Mouse (Mus musculus): ENCODE data around the gene Gm49661. TPM values are rescaled to one million over a fixed set of nuclear protein-coding genes. Genes with fewer than 3 reads are reported as not detected.
A peak's percentile ranks its signal among the peaks of the same experiment; 100 is the strongest.

The Gm49661 gene
- polyA plus RNA-seq, 1 experiment from 2014 or later: not detected

DNA sequence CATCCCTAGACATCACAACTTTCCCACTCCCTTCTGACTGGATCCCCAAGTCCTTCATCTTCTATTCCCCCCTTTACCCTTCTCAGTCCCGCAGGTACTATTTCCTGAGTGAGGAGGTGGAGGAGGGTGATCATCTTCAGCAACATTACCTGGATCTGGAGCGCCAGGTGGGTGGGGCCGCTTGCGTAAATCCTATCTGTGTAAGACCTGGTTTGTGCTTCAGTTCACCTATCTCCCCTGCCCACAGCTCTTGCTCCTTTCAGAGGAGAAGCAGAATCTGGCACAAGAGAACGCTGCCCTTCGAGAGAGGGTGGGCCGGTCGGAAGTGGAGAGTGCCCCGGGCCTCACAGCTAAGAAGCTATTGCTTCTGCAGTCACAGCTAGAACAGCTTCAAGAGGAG, 25.1 kb upstream of the Gm49661 start:
- H3K4me3 ChIP-seq (replicated peaks): no peak overlapping the region
- H3K36me3 ChIP-seq (replicated peaks): no peaks in the 10 kb centered on the region
- H3K9me3 ChIP-seq (replicated peaks): no peaks in the 10 kb centered on the region
- peaks cover 31% of the 10 kb centered on the region for H3K4me1 ChIP-seq (replicated peaks)
- no peak overlapping the region for H3K9ac ChIP-seq
- whole genome bisulfite sequencing (ENCODE audit: insufficient replicate concordance): 78% methylated on average over 9 of the region's 9 CpGs
- H3K4me2 ChIP-seq: no peak overlapping the region
- H3K27ac ChIP-seq (replicated peaks): no peak overlapping the region
- peaks cover 9% of the 10 kb centered on the region; the same call in 1 of the 2 replicates for H3K27me3 ChIP-seq
- ATAC-seq (ENCODE audit: insufficient read depth): no peak

DNA sequence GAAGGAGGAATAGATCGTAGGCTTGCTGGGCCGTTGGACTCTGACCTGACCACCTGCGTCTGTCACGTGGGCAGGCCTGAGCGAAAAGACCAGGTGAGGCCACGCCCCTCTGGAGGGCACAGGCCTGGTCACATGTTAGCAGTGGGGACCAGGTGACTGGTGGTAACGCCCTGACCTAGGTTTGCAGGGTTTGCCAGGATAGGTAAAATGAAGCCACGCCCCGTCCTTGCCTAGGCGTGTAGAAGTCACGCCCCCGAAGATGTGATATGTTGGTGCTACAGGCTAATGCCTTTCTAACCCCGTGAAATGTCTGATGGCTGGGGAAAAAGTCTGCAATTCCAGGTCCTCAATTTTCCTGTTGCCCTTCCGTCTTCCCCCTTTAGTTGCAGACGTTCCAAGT, 21.6 kb upstream of the Gm49661 start:
- Histone ChIP-seq H3K9me3 (replicated peaks) (no peaks in the 10 kb centered on the region), H3K36me3 (replicated peaks) (no peaks in the 10 kb centered on the region), H3K4me1 (replicated peaks) (peaks cover 52% of the 10 kb centered on the region), H3K27me3 (no peaks in the 10 kb centered on the region; the same call in 1 of the 2 replicates), H3K4me3 (replicated peaks) (peak overlapping the region; percentile 70), H3K27ac (replicated peaks) (peak overlapping the region; percentile 85), H3K4me2 (peak overlapping the region; percentile 98), H3K9ac (peak overlapping the region; percentile 65; the same call in 1 of the 2 replicates)
- 2% methylated on average over 15 of the region's 15 CpGs for WGBS (ENCODE audit: insufficient replicate concordance)
- ATAC-seq (ENCODE audit: insufficient read depth): peak; percentile 45

DNA sequence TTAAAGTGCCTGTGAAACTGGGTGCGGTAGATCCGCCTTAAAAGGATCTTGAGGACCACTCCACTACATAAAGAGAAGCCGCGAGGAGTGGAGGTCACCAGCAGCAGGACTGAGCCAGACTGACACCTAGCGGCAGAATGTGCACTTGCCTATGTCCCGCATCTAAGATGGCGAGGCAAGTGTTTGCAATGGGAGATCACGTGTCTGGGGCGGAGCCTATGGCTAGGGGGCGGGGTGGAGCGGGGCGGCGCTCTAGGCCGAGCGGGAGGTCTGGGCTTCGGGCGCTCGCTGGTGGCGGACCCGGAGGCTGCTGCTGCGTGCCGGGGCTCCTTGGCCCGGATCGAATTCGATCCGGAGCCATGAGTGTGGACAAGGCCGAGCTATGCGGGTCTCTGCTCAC, 21.1 kb upstream of the Gm49661 start, which contains the start of gene Hook2:
Hook2 (plus strand) TSS at position 255 of the 400 bp plus-strand sequence.
- H3K9ac ChIP-seq: peak within 1 kb of the TSS; percentile 74
- peak within 1 kb of the TSS; percentile 70 for H3K4me3 ChIP-seq (replicated peaks)
- peak within 1 kb of the TSS; percentile 89 for H3K27ac ChIP-seq (replicated peaks)
- H3K4me2 ChIP-seq: peak within 1 kb of the TSS; percentile 98
- H3K27me3 ChIP-seq: no peaks in the 10 kb centered on the region
- no peaks in the 10 kb centered on the region for H3K9me3 ChIP-seq (replicated peaks)
- WGBS (ENCODE audit: insufficient replicate concordance): under 1% methylated on average over 28 of the region's 28 CpGs
- peaks cover 57% of the 10 kb centered on the region for H3K4me1 ChIP-seq (replicated peaks)
- H3K36me3 ChIP-seq (replicated peaks): no peaks in the 10 kb centered on the region
- peak; percentile 85 for ATAC-seq (ENCODE audit: insufficient read depth)

DNA sequence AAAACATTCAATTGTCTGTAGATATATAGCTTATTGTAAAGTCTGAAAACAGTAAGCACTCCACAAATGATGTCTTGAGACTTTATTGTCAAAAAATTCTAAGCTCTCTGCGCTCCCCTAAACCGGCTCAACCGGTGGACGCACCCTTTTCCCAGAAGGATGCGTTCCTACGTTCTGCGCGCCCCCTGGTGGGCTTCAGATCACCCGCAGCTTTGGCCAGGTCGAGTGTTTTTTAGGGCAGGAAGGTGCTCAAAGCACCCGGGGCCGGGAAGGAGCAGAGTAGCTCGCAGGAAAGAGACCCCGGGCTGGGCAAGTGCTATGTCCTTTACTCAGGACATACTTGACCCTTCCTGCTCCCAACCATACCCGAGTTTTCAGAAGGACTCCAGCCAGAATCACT, 20.6 kb upstream of the Gm49661 start:
- ATAC-seq (ENCODE audit: insufficient read depth): peak; percentile 69
- Histone ChIP-seq H3K9me3 (replicated peaks) (no peaks in the 10 kb centered on the region), H3K27me3 (no peaks in the 10 kb centered on the region), H3K9ac (peak overlapping the region; percentile 74), H3K4me2 (peak overlapping the region; percentile 98), H3K36me3 (replicated peaks) (no peaks in the 10 kb centered on the region), H3K27ac (replicated peaks) (peak overlapping the region; percentile 89), H3K4me1 (replicated peaks) (peaks cover 62% of the 10 kb centered on the region), H3K4me3 (replicated peaks) (peak overlapping the region; percentile 70)
- under 1% methylated on average over 15 of the region's 15 CpGs for WGBS (ENCODE audit: insufficient replicate concordance)

DNA sequence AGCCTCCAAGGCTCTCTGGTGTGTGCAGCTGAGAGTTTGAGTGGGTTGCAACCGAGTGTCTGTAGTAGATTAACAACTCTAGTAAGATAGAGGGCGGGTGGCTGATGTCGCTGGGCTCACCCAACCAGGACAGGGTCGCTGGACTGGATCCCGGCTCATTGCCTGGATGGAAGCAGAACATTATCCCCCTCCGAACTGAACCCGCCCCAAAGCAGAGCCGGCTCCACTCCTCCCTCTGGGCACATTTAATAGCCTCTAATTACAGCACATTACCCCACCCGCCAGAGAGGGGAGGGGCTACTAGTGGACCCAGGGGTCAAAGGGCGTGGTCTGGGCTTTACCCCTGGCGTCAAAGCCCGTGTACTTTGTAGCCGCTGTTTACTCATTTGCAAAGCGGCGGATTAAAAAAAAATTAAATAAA, 20.1 kb upstream of the Gm49661 start:
- Histone ChIP-seq H3K4me1 (replicated peaks) (peaks cover 67% of the 10 kb centered on the region), H3K4me2 (peak overlapping the region; percentile 98), H3K27ac (replicated peaks) (peak overlapping the region; percentile 89), H3K4me3 (replicated peaks) (peak overlapping the region; percentile 70), H3K36me3 (replicated peaks) (no peaks in the 10 kb centered on the region), H3K9ac (peak overlapping the region; percentile 74), H3K9me3 (replicated peaks) (no peaks in the 10 kb centered on the region), H3K27me3 (no peaks in the 10 kb centered on the region)
- ATAC-seq (ENCODE audit: insufficient read depth): no peak
- WGBS (ENCODE audit: insufficient replicate concordance): 4% methylated on average over 15 of the region's 15 CpGs

DNA sequence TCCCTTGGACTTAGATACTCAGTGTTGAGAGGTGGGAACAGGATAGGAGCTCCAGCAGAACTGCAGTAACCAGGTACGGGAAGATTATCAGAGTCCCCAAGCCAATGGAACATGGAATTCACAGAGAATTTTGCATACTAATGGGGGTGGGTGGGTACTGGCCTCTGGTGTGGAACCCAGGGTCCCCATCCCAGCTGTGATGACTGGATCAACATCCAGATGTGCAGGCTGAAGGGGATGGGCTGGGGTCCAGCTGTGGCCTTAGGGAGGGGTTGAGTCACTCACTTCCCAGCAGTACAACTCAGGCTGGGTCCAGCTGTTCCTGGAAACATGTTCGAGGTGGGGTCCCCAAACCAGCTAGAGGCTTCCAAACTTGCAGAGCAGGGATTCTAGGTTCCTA, 18.7 kb upstream of the Gm49661 start:
- H3K4me1 ChIP-seq (replicated peaks): peaks cover 80% of the 10 kb centered on the region
- WGBS (ENCODE audit: insufficient replicate concordance): 74% methylated on average over 2 of the region's 2 CpGs
- no peaks in the 10 kb centered on the region for H3K36me3 ChIP-seq (replicated peaks)
- no peak overlapping the region for H3K4me2 ChIP-seq
- H3K9me3 ChIP-seq (replicated peaks): no peaks in the 10 kb centered on the region
- H3K9ac ChIP-seq: no peak overlapping the region
- H3K4me3 ChIP-seq (replicated peaks): no peak overlapping the region
- no peak for ATAC-seq (ENCODE audit: insufficient read depth)
- H3K27me3 ChIP-seq: no peaks in the 10 kb centered on the region
- H3K27ac ChIP-seq (replicated peaks): no peak overlapping the region

DNA sequence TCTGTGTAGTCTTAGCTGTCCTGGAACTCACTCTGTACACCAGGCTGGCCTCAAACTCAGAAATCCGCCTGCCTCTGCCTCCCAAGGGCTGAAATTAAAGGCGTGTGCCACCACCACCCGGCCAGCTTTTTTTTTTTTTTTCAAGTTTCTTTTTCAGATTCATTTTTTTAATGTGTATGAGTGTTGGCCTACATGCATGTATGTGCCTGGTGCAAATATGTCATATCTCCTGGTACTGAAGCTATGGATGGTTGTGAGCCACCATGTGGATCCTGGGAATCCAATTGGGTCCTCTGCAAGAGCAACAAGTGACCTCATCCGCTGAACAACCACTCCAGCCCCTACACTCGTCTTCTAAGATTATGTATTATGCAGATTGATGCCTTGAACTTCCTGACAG, 18.2 kb upstream of the Gm49661 start:
- peaks cover 85% of the 10 kb centered on the region for H3K4me1 ChIP-seq (replicated peaks)
- no peak overlapping the region for H3K9ac ChIP-seq
- H3K4me3 ChIP-seq (replicated peaks): no peak overlapping the region
- no peaks in the 10 kb centered on the region for H3K9me3 ChIP-seq (replicated peaks)
- no peaks in the 10 kb centered on the region for H3K27me3 ChIP-seq
- ATAC-seq (ENCODE audit: insufficient read depth): no peak
- WGBS (ENCODE audit: insufficient replicate concordance): 65% methylated on average over 5 of the region's 5 CpGs
- no peak overlapping the region for H3K4me2 ChIP-seq
- H3K36me3 ChIP-seq (replicated peaks): no peaks in the 10 kb centered on the region
- no peak overlapping the region for H3K27ac ChIP-seq (replicated peaks)

DNA sequence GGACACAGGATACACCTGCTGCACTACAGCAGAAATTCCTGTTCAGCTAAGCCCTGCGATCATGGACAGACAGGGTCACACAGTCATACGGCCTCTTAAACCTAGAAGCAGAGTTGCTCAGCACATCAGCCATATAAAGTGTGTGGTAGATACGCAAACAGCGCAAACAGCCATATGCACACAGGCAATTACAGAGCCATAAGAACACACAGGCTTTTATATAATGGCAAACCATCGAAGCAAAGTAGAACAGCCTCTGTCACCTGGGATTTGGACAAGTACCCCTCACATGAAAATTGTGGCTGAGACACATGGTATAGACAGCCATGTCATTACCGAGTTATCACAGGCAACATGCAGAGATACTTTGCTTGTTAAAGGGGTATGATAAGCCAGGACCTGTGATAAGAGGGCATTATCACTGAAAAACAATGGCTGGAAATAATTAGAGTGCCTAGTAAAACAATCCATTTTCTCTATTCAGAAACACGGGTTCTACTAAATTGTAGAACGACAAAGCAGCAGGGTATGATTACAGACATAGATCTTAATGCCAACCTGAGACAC, 17.2 kb upstream of the Gm49661 start:
- H3K4me3 ChIP-seq (replicated peaks): peak overlapping the region; percentile 62
- WGBS (ENCODE audit: insufficient replicate concordance): 23% methylated on average over 8 of the region's 8 CpGs
- H3K27me3 ChIP-seq: no peaks in the 10 kb centered on the region
- peak overlapping the region; percentile 83 for H3K27ac ChIP-seq (replicated peaks)
- no peak for ATAC-seq (ENCODE audit: insufficient read depth)
- peak overlapping the region; percentile 57 for H3K9ac ChIP-seq
- peaks cover 94% of the 10 kb centered on the region for H3K4me1 ChIP-seq (replicated peaks)
- peak overlapping the region; percentile 99 for H3K4me2 ChIP-seq
- H3K9me3 ChIP-seq (replicated peaks): no peaks in the 10 kb centered on the region
- H3K36me3 ChIP-seq (replicated peaks): no peaks in the 10 kb centered on the region

DNA sequence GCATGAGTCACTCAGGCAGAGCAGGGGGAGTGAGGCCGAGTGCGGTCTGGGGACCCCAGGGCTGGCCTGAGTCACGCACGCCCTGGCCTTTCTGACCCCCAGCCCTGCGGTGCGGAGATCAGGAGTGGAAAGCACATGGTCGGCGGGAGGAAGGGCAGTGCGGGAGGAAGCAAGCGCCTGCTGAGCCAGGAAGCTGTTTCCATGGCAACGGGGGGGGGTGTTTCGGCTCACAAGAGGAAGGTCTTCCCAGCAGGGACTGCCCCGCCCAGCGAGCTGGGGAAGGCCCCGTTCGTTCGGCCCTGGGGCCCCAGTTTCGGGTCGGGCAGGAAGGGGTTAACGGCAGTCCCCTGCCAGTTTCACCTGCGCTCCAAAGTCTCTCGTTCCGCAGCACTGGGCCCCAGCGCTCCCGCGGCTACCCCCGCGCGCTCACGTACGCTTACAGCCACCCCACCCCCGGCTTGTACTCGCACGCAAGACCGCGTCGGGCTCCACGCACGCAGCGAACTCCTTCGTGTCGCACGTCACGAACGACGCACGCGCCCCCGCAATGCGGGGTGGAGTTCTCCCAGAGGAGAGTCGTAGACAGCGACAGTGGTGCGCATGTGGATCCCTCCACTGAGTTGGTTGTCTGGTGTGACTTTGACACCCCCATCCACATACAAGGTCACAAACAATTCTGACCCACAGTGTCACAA, 16.6 kb upstream of the Gm49661 start:
- ATAC-seq (ENCODE audit: insufficient read depth): peak; percentile 4; the same call in 1 of the 2 replicates

DNA sequence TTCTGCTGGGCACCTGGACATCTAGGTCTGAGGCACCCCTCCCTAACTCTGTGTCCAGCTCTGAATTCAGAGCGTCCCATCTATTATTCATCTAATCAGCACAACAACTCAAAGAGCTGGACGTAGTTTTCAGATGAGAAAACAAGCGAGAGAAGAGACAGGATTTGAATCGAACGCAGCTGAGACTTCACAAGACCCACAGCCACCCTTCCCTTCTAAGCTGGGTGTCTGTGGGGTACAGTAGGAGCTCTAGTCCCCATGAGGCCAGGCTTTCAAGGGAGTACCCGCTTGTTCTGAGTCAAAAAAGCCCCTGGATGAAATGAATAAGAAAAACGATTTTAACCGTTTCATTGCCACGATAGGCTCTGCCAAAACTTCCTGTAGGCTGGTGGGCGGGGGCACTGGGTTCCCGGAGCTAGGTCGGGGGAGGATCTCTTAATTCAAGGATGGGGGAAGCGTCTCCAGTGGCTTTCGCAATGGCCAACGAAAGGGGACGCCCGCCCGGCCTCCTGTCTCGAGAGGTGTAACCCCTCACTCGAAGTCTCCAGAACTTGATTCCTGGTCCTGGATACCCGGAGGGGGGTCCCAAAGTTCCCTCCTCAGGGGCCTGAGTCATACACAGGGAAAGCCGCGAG, 15.9 kb upstream of the Gm49661 start:
- 2% methylated on average over 23 of the region's 23 CpGs for WGBS (ENCODE audit: insufficient replicate concordance)
- Histone ChIP-seq H3K9me3 (replicated peaks) (no peaks in the 10 kb centered on the region), H3K4me1 (replicated peaks) (peaks cover 96% of the 10 kb centered on the region), H3K4me2 (peak overlapping the region; percentile 99), H3K36me3 (replicated peaks) (no peaks in the 10 kb centered on the region), H3K27ac (replicated peaks) (peak overlapping the region; percentile 83), H3K4me3 (replicated peaks) (peak overlapping the region; percentile 62), H3K9ac (peak overlapping the region; percentile 57), H3K27me3 (no peaks in the 10 kb centered on the region)
- ATAC-seq (ENCODE audit: insufficient read depth): no peak

More for the DNA sequence above, 16.6 kb upstream of the Gm49661 start:
- Histone ChIP-seq H3K9me3 (replicated peaks) (no peaks in the 10 kb centered on the region), H3K4me1 (replicated peaks) (peaks cover 94% of the 10 kb centered on the region), H3K9ac (peak overlapping the region; percentile 57), H3K27ac (replicated peaks) (peak overlapping the region; percentile 83), H3K36me3 (replicated peaks) (no peaks in the 10 kb centered on the region), H3K27me3 (no peaks in the 10 kb centered on the region), H3K4me2 (peak overlapping the region; percentile 99), H3K4me3 (replicated peaks) (peak overlapping the region; percentile 62)
- under 1% methylated on average over 53 of the region's 53 CpGs for WGBS (ENCODE audit: insufficient replicate concordance)
